Mouse (Mus musculus) retina, embryonic 14.5 days (tissue): Measurements from ENCODE around the gene Megf6.

Experiments
- DNase-seq: peaks from one replicate; pipeline ENCODE4 v3.0.0-alpha.2; 2015; ENCODE audit warnings: low spot score

Gene Megf6

GRCm38 (mm10) chr4:154249316-154249715 is 78.8 kb downstream of the Megf6 start:
- no peak for DNase-seq

- no peak for DNase-seq
Observed at GRCm38 (mm10) chr4:154252537-154253255, 82.2 kb downstream of the Megf6 start.

- DNase-seq, result no peak
Observed at GRCm38 (mm10) chr4:154260755-154261154, 90.2 kb downstream of the Megf6 start.

GRCm38 (mm10) chr4:154262071-154262470 is 91.5 kb downstream of the Megf6 start:
- DNase-seq, result peak; percentile 24

- no peak for DNase-seq
Observed at GRCm38 (mm10) chr4:154267511-154267910, 97.0 kb downstream of the Megf6 start.

- no peak for DNase-seq
Observed at GRCm38 (mm10) chr4:154269520-154269919, 99.0 kb downstream of the Megf6 start.

GRCm38 (mm10) chr4:154273000-154273399 is 102.5 kb downstream of the Megf6 start:
- DNase-seq, result peak; percentile 86

- no peak for DNase-seq
Observed at GRCm38 (mm10) chr4:154279481-154279880, 109.0 kb downstream of the Megf6 start.

GRCm38 (mm10) chr4:154283671-154284070 is 113.1 kb downstream of the Megf6 start:
- DNase-seq, result no peak

GRCm38 (mm10) chr4:154293735-154294201 is 123.2 kb downstream of the Megf6 start:
- no peak for DNase-seq

- no peak for DNase-seq
Observed at GRCm38 (mm10) chr4:154294262-154294731, 123.8 kb downstream of the Megf6 start.

GRCm38 (mm10) chr4:154297761-154298160 is 127.2 kb downstream of the Megf6 start:
- peak; percentile 64 for DNase-seq

GRCm38 (mm10) chr4:154299541-154300271 is 129.2 kb downstream of the Megf6 start:
- DNase-seq, result peak; percentile 38

GRCm38 (mm10) chr4:154301466-154301881 is 130.9 kb downstream of the Megf6 start, which contains the start of gene Arhgef16:
Arhgef16 (minus strand) TSS chr4:154301676.
- DNase-seq, result peak; percentile 86

- no peak for DNase-seq
Observed at GRCm38 (mm10) chr4:154309131-154309530, 138.6 kb downstream of the Megf6 start.

- DNase-seq, result no peak
Observed at GRCm38 (mm10) chr4:154310576-154311262, 140.2 kb downstream of the Megf6 start.

GRCm38 (mm10) chr4:154312143-154312812 is 141.7 kb downstream of the Megf6 start:
- no peak for DNase-seq

- DNase-seq, result no peak
Observed at GRCm38 (mm10) chr4:154312935-154313621, 142.5 kb downstream of the Megf6 start.

GRCm38 (mm10) chr4:154313622-154313967 is 143.1 kb downstream of the Megf6 start:
- no peak for DNase-seq
